Mouse (Mus musculus) bone marrow, adult 2 months (tissue): Measurements from ENCODE around the gene Krt86.

Experiments used
- CTCF ChIP-seq: fragments of 200-500 bp; IDR thresholded peaks from 2 replicates; pipeline ENCODE4 v1.5.1; 2011; ENCODE audit warnings: low read length, control low read depth; ENCODE audit not compliant: control insufficient read depth, insufficient read depth
- POLR2A ChIP-seq: fragments of 200-500 bp; IDR thresholded peaks from 2 replicates; pipeline ENCODE4 v1.6.1; 2011; ENCODE audit warnings: low read depth, mild to moderate bottlenecking, control low read depth, low read length, borderline replicate concordance; ENCODE audit not compliant: control insufficient read depth

DNA sequence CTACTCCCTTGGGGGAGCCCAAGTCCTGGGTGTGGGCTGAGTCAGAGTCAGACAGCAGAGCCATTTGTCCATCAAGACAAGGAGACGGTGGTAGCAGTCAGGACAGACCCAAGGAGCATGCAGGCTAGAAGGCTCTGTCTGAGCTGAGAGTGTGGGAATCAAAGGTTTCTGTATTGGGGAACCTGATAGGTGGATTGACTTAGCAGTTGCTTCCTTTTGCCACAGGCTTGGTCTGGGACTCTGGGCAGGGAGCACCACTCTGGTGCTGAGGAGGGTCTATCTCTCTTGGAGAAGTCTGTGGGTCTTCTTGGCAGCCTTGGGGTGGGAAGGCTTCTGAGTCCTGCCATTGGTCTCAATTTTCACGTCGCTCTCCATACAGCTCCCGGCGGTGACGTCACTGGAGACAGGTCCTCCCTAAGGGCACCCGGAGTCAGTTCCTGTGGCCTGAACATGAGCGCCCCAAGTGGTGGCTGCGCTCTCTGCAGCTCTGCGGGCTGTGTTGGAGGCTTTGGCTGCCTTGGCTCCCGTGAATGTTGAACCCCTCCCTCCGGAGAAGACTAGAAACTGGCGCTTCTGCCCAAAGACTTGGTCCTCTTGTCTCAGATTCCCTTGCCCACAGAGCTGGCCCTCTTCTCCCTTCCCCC is 20.1 kb upstream of the Krt86 start:
- TF ChIP-seq CTCF (peak; percentile 71), POLR2A (no peak)
